Mouse (Mus musculus): ENCODE measurements at regions not wholly inside any gene's neighbourhood (a gene's known extent, or its start where the extent isn't known, plus 50 kb on each side); places are given as distances from the start of the nearest gene placed in this dataset.

GRCm38 (mm10) chr9:104496220-104496619, 50.9 kb upstream of the Cpne4 start:
- DNase-seq (ENCODE audit: low spot score): no peak

- no peak for DNase-seq (ENCODE audit: low spot score)
Observed at GRCm38 (mm10) chr9:104490696-104491095, 56.4 kb upstream of the Cpne4 start.

GRCm38 (mm10) chr9:104489383-104489782, 57.7 kb upstream of the Cpne4 start:
- no peak for DNase-seq (ENCODE audit: low spot score)

GRCm38 (mm10) chr9:104482440-104482839, 64.6 kb upstream of the Cpne4 start:
- no peak for DNase-seq (ENCODE audit: low spot score)

GRCm38 (mm10) chr9:104480683-104481082, 66.4 kb upstream of the Cpne4 start:
- peak; percentile 44 for DNase-seq (ENCODE audit: low spot score)

- DNase-seq (ENCODE audit: low spot score): no peak
Observed at GRCm38 (mm10) chr9:104474831-104475230, 72.3 kb upstream of the Cpne4 start.

- DNase-seq (ENCODE audit: low spot score): no peak
Observed at GRCm38 (mm10) chr9:104467238-104467637, 79.8 kb upstream of the Cpne4 start.

GRCm38 (mm10) chr9:104463701-104464100, 83.4 kb upstream of the Cpne4 start:
- no peak for DNase-seq (ENCODE audit: low spot score)

GRCm38 (mm10) chr9:104460133-104460532, 87.0 kb upstream of the Cpne4 start:
- no peak for DNase-seq (ENCODE audit: low spot score)

- no peak for DNase-seq (ENCODE audit: low spot score)
Observed at GRCm38 (mm10) chr9:104457635-104458034, 89.5 kb upstream of the Cpne4 start.

- DNase-seq (ENCODE audit: low spot score): no peak
Observed at GRCm38 (mm10) chr9:104448577-104449165, 98.4 kb upstream of the Cpne4 start.

- peak; percentile 71 for DNase-seq (ENCODE audit: low spot score)
Observed at GRCm38 (mm10) chr9:104444906-104445305, 102.2 kb upstream of the Cpne4 start.

GRCm38 (mm10) chr9:104443236-104443635, 103.8 kb upstream of the Cpne4 start:
- DNase-seq (ENCODE audit: low spot score): no peak

- no peak for DNase-seq (ENCODE audit: low spot score)
Observed at GRCm38 (mm10) chr9:104413021-104413420, 75.5 kb upstream of the Acpp start.

GRCm38 (mm10) chr9:104410211-104410610, 72.7 kb upstream of the Acpp start:
- peak; percentile 48 for DNase-seq (ENCODE audit: low spot score)

GRCm38 (mm10) chr9:104409381-104409780, 71.8 kb upstream of the Acpp start:
- DNase-seq (ENCODE audit: low spot score): no peak

- peak; percentile 42 for DNase-seq (ENCODE audit: low spot score)
Observed at GRCm38 (mm10) chr9:104408571-104409294, 71.2 kb upstream of the Acpp start.

- DNase-seq (ENCODE audit: low spot score): no peak
Observed at GRCm38 (mm10) chr9:104407559-104408376, 70.2 kb upstream of the Acpp start.

- no peak for DNase-seq (ENCODE audit: low spot score)
Observed at GRCm38 (mm10) chr9:104407011-104407410, 69.5 kb upstream of the Acpp start.

- no peak for DNase-seq (ENCODE audit: low spot score)
Observed at GRCm38 (mm10) chr9:104406491-104406890, 68.9 kb upstream of the Acpp start.

GRCm38 (mm10) chr9:104403863-104404262, 66.3 kb upstream of the Acpp start:
- no peak for DNase-seq (ENCODE audit: low spot score)

GRCm38 (mm10) chr9:104401673-104402072, 64.1 kb upstream of the Acpp start:
- no peak for DNase-seq (ENCODE audit: low spot score)

- no peak for DNase-seq (ENCODE audit: low spot score)
Observed at GRCm38 (mm10) chr9:104399927-104400326, 62.4 kb upstream of the Acpp start.

All from testis, postnatal 10 days (tissue).